Mouse (Mus musculus) T-helper 1 cell (primary cell): ENCODE measurements at regions not wholly inside any gene's neighbourhood (a gene's known extent, or its start where the extent isn't known, plus 50 kb on each side); places are given as distances from the start of the nearest gene placed in this dataset.

Experiments
- in situ Hi-C: fragments of 300-600 bp; cut with MboI, MseI; formaldehyde crosslinking; loops from one replicate; pipeline ENCODE4 v1.15.1; 2025; ENCODE audit warnings: high pct_unique_total_duplicates

- in situ Hi-C loops = no loop called here
Measured at GRCm38 (mm10) chr9:90367745-90368144, 97.1 kb upstream of the Tbc1d2b start.

- in situ Hi-C loops = no loop called here
Measured at GRCm38 (mm10) chr9:90326531-90326930, 55.9 kb upstream of the Tbc1d2b start.
